Mouse (Mus musculus) embryonic facial prominence, embryonic 15.5 days (tissue): Measurements from ENCODE around the gene 1600002K03Rik. TPM values are rescaled to one million over a fixed set of nuclear protein-coding genes. Genes with fewer than 3 reads are reported as not detected.

Experiments
- ATAC-seq: fragments of 200-750 bp; cut with Nextera tagmentation; 2 replicates; pipeline ENCODE4 v1.8.0; 2017; ENCODE audit warnings: low read depth, moderate TSS enrichment; ENCODE audit not compliant: insufficient number of reproducible peaks, low FRiP score, low TSS enrichment
- H3K27ac ChIP-seq: fragments of 300-500 bp; sonication (generic); replicated peaks from 2 replicates; pipeline ENCODE4 v1.5.1; 2015; ENCODE audit warnings: mild to moderate bottlenecking, inconsistent platforms
- H3K27me3 ChIP-seq: fragments of 300-500 bp; sonication (generic); 2 replicates; pipeline ENCODE4 v1.6.1; 2015; ENCODE audit warnings: inconsistent platforms
- H3K36me3 ChIP-seq: fragments of 300-500 bp; sonication (generic); 2 replicates; pipeline ENCODE4 v1.6.1; 2015; ENCODE audit warnings: mild to moderate bottlenecking, inconsistent platforms
- H3K4me1 ChIP-seq: fragments of 300-500 bp; sonication (generic); 2 replicates; pipeline ENCODE4 v1.6.1; 2015; ENCODE audit warnings: inconsistent platforms
- H3K4me2 ChIP-seq: fragments of 300-500 bp; sonication (generic); replicated peaks from 2 replicates; pipeline ENCODE4 v1.6.1; 2015; ENCODE audit warnings: mild to moderate bottlenecking, inconsistent platforms
- H3K4me3 ChIP-seq: fragments of 300-500 bp; sonication (generic); replicated peaks from 2 replicates; pipeline ENCODE4 v1.5.1; 2015; ENCODE audit warnings: mild to moderate bottlenecking, inconsistent platforms
- H3K9ac ChIP-seq: fragments of 300-500 bp; sonication (generic); 2 replicates; pipeline ENCODE4 v1.6.1; 2015; ENCODE audit warnings: inconsistent platforms
- H3K9me3 ChIP-seq: fragments of 300-500 bp; sonication (generic); replicated peaks from 2 replicates; pipeline ENCODE4 v1.6.1; 2016; ENCODE audit warnings: inconsistent platforms
- WGBS: fragments of 180-500 bp; shearing (Covaris S2); methylation state at CpG from one replicate; pipeline ENCODE4 v1.1.7; 2015; 5-methylcytosine and 5-hydroxymethylcytosine counted together
- polyA plus RNA-seq: library from polyadenylated mRNA; unstranded; fragments of >200 nt; fragmentation: Nextera tagmentation; extraction: Ambion mirVana; gene quantifications from 2 replicates; pipeline ENCODE4 v1.2.1, GENCODE M21; 2015

Gene 1600002K03Rik
- polyA plus RNA-seq, 1 experiment from 2014 or later, result 13.6 TPM

GRCm38 (mm10) chr10:80156002-80156751 is 16.6 kb upstream of the 1600002K03Rik start:
- no peak overlapping the region for H3K4me3 ChIP-seq

DNA sequence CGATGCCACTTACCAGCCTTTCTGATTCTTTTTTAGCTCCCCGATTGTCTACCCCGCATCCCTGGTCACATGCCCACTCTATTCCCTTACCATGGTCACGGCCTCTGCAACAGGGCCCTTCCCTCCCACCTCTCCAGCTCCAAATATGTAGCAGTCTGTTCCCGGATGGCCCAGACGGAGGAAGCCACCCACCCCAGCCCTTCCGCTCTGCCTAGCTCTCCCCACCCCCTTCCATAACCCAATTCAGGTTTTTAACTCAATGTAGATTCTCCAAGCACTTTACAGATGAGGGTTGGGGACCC is 16.0 kb upstream of the 1600002K03Rik start:
- no peaks in the 10 kb centered on the region for H3K27me3 ChIP-seq
- ATAC-seq, result no peak
- no peaks in the 10 kb centered on the region for H3K9me3 ChIP-seq
- 52% methylated on average over 7 of the region's 7 CpGs for WGBS
- peaks cover 95% of the 10 kb centered on the region for H3K4me1 ChIP-seq
- no peak overlapping the region for H3K4me3 ChIP-seq
- peak overlapping the region; percentile 98 for H3K27ac ChIP-seq
- H3K9ac ChIP-seq, result no peak overlapping the region
- peaks cover 55% of the 10 kb centered on the region for H3K36me3 ChIP-seq
- H3K4me2 ChIP-seq, result no peak overlapping the region

More at GRCm38 (mm10) chr10:80156002-80156751, 16.6 kb upstream of the 1600002K03Rik start:
- H3K27ac ChIP-seq, result peak overlapping the region; percentile 98
- 77% methylated on average over 29 of the region's 29 CpGs for WGBS
- H3K4me1 ChIP-seq, result peaks cover 93% of the 10 kb centered on the region
- H3K9me3 ChIP-seq, result no peaks in the 10 kb centered on the region
- peaks cover 55% of the 10 kb centered on the region for H3K36me3 ChIP-seq
- no peak overlapping the region for H3K9ac ChIP-seq
- ATAC-seq, result no peak
- no peak overlapping the region for H3K4me2 ChIP-seq
- no peaks in the 10 kb centered on the region for H3K27me3 ChIP-seq

- H3K4me2 ChIP-seq, result no peak overlapping the region
- H3K27me3 ChIP-seq, result no peaks in the 10 kb centered on the region
- no peak for ATAC-seq
- peak overlapping the region; percentile 98 for H3K27ac ChIP-seq
- no peak overlapping the region for H3K9ac ChIP-seq
- 58% methylated on average over 15 of the region's 15 CpGs for WGBS
- H3K4me1 ChIP-seq, result peaks cover 95% of the 10 kb centered on the region
- peaks cover 54% of the 10 kb centered on the region for H3K36me3 ChIP-seq
- H3K4me3 ChIP-seq, result no peak overlapping the region
- H3K9me3 ChIP-seq, result no peaks in the 10 kb centered on the region
These were observed 15.4 kb upstream of the 1600002K03Rik start for GRCm38 (mm10) chr10:80157141-80157929.

- Histone ChIP-seq H3K4me1 (peaks cover 95% of the 10 kb centered on the region), H3K27me3 (no peaks in the 10 kb centered on the region), H3K4me3 (no peak overlapping the region; the same call in 1 of the 2 replicates), H3K4me2 (peak overlapping the region; percentile 79), H3K9me3 (no peaks in the 10 kb centered on the region), H3K27ac (peak overlapping the region; percentile 98), H3K9ac (no peak overlapping the region), H3K36me3 (peaks cover 43% of the 10 kb centered on the region)
- ATAC-seq, result no peak
- WGBS, result 9% methylated on average over 18 of the region's 18 CpGs
These were observed 14.3 kb upstream of the 1600002K03Rik start for GRCm38 (mm10) chr10:80158307-80158986.

DNA sequence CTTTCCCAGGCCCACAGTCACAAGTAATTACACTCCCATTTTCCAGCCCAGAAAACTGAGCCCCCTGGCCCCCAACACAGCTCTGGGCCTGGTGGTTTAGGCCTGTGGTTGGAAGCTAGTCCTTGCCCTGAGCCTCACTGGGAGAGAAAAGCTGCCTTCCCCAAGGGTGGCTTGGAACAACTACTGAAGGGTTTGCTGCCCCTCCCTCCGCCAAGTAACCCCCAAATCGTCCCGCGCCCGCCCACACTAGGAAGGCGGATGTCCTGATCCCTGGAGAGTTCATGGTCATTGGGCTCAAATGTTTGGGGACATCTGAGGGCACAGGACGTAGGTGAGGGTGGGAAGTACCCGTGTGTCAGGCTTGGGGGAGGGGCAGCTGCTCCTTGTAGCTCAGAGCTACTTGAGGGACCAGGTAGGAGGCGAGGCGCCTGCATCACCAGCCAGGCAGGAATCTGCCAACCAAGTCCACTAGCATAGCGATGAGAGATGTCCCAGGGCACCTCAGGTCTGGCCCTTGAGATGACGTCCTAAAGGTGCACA is 13.7 kb upstream of the 1600002K03Rik start:
- peak; percentile 3; the same call in 1 of the 2 replicates for ATAC-seq

GRCm38 (mm10) chr10:80159561-80160454 is 12.9 kb upstream of the 1600002K03Rik start:
- H3K9me3 ChIP-seq, result no peaks in the 10 kb centered on the region
- H3K36me3 ChIP-seq, result peaks cover 29% of the 10 kb centered on the region
- peak overlapping the region; percentile 98 for H3K27ac ChIP-seq
- H3K9ac ChIP-seq, result peak overlapping the region; percentile 23; the same call in 1 of the 2 replicates
- whole genome bisulfite sequencing, result under 1% methylated on average over 55 of the region's 55 CpGs
- peak; percentile 87 for ATAC-seq
- H3K27me3 ChIP-seq, result no peaks in the 10 kb centered on the region
- peak overlapping the region; percentile 47 for H3K4me3 ChIP-seq
- peaks cover 94% of the 10 kb centered on the region for H3K4me1 ChIP-seq
- H3K4me2 ChIP-seq, result peak overlapping the region; percentile 79

More for the DNA sequence above, 13.7 kb upstream of the 1600002K03Rik start:
- H3K4me2 ChIP-seq, result peak overlapping the region; percentile 79
- H3K27me3 ChIP-seq, result no peaks in the 10 kb centered on the region
- peak overlapping the region; percentile 2; the same call in 1 of the 2 replicates for H3K9ac ChIP-seq
- H3K9me3 ChIP-seq, result no peaks in the 10 kb centered on the region
- 7% methylated on average over 12 of the region's 12 CpGs for WGBS
- H3K4me1 ChIP-seq, result peaks cover 94% of the 10 kb centered on the region
- peak overlapping the region; percentile 98 for H3K27ac ChIP-seq
- peaks cover 36% of the 10 kb centered on the region for H3K36me3 ChIP-seq
- H3K4me3 ChIP-seq, result peak overlapping the region; percentile 47

DNA sequence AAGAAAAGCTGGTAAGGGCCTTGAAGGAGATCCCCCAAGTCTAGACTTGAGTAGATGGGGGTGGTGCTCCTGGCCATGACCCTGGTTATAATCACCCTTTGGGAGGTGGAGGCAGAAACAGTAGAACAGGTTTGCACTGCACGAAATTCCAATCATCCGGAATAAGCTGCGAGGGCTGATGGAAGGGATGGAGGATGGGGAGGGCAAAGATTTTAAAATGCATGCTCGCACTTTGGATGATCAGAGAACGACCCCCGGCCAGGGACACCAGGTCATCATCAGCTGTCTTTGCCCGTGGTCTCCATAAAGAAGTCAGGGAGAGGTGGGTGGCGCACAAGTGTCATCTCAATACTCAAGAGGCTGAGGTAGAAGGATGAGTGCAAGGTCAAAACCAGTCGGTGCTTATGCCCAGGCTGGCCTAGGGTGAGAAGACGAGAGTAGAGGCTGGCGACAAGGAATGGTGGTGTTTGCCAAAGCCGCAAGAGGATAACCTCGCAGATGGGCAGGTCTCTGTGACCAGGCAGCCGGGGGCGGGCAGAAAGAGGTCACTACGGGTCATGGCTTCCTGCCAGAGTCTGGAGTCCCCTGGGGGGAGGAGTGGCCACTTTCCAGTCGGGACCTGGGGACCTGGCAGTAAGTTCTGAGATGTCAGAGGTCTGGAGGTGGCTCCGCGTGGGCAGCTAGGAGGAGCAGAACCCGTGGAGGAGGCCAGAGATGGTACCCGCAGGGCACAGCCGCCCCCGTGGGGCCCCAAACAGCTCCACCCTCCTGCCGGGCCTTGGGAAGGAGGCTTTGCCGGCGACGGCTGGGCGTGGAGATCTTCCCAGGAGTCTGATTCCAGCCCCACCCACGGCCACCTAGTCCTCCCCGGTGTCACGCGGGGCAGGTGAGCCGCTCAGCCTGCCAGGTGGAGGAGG is 12.0 kb upstream of the 1600002K03Rik start:
- H3K4me2 ChIP-seq, result peak overlapping the region; percentile 79
- no peak for ATAC-seq
- 2% methylated on average over 33 of the region's 33 CpGs for WGBS
- H3K4me3 ChIP-seq, result peak overlapping the region; percentile 47
- peaks cover 20% of the 10 kb centered on the region for H3K36me3 ChIP-seq
- peaks cover 94% of the 10 kb centered on the region for H3K4me1 ChIP-seq
- no peaks in the 10 kb centered on the region for H3K9me3 ChIP-seq
- H3K27ac ChIP-seq, result peak overlapping the region; percentile 98
- H3K27me3 ChIP-seq, result no peaks in the 10 kb centered on the region
- H3K9ac ChIP-seq, result peak overlapping the region; percentile 23; the same call in 1 of the 2 replicates

DNA sequence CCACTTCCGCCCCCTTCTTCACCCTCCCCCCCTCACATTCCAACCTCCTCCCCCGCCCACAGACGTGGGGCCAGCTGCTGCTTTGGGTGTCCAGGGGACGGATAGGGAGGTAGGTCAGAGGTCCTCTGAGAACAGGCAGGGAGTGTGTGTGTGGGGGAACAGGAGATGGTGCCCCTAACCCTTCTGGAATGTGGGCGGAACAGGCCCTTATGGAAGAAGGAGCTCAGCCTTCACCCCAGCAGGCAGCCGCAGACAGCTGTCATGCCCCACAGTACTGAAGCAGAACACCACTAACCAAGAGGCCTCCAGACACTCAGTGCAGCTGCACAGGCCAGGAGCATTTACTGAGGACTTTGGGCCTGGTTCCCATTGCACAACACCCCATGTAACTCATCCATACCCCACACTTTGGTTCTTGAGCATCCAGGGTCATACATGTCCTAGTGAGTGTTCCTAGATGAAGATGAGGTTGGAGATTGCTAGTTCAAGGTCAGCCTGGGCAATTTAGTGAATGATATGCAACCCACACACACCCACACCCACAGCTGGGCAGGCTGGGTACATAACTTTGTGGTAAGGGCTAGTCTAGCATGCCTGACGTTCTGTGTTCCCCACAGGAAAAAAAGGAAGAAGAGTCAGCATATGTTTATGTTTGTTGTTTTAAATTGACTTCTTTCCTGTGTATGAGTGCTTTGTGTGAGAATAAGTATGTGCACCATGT is 11.1 kb upstream of the 1600002K03Rik start:
- 3% methylated on average over 6 of the region's 7 CpGs for WGBS
- Histone ChIP-seq H3K4me1 (peaks cover 92% of the 10 kb centered on the region), H3K27ac (peak overlapping the region; percentile 98), H3K36me3 (peaks cover 10% of the 10 kb centered on the region), H3K27me3 (no peaks in the 10 kb centered on the region), H3K4me3 (peak overlapping the region; percentile 47), H3K9me3 (no peaks in the 10 kb centered on the region), H3K4me2 (peak overlapping the region; percentile 79), H3K9ac (no peak overlapping the region)
- ATAC-seq, result peak; percentile 6; the same call in 1 of the 2 replicates

GRCm38 (mm10) chr10:80162243-80162608 is 10.5 kb upstream of the 1600002K03Rik start:
- Histone ChIP-seq H3K9ac (no peak overlapping the region), H3K4me3 (no peak overlapping the region), H3K27me3 (no peaks in the 10 kb centered on the region), H3K4me2 (no peak overlapping the region), H3K4me1 (peaks cover 92% of the 10 kb centered on the region), H3K9me3 (no peaks in the 10 kb centered on the region), H3K27ac (peak overlapping the region; percentile 98), H3K36me3 (peaks cover 5% of the 10 kb centered on the region)
- 64% methylated on average over 3 of the region's 3 CpGs for WGBS
- ATAC-seq, result no peak
